Mouse (Mus musculus) ES-Bruce4 (cell line): ENCODE data around the gene Ern1. TPM values are rescaled to one million over a fixed set of nuclear protein-coding genes. Genes with fewer than 3 reads are reported as not detected.

Experiments used
- H3K27ac ChIP-seq: 2 replicates; pipeline ENCODE4 v1.5.1; 2012; ENCODE audit warnings: low read length, inconsistent platforms; ENCODE audit not compliant: insufficient read depth
- H3K27me3 ChIP-seq: 2 replicates; pipeline ENCODE4 v1.6.1; 2012; ENCODE audit warnings: mild to moderate bottlenecking, low read length, inconsistent platforms; ENCODE audit not compliant: control insufficient read depth, poor library complexity, insufficient read depth, severe bottlenecking
- H3K36me3 ChIP-seq: 2 replicates; pipeline ENCODE4 v1.6.1; 2012; ENCODE audit warnings: inconsistent platforms, mild to moderate bottlenecking, low read length, moderate library complexity; ENCODE audit not compliant: control insufficient read depth, poor library complexity, insufficient read depth, severe bottlenecking
- H3K4me1 ChIP-seq: one replicate; pipeline ENCODE4 v1.8.1; 2011; ENCODE audit warnings: low read length; ENCODE audit not compliant: control insufficient read depth, insufficient read depth
- H3K4me3 ChIP-seq: 2 replicates; pipeline ENCODE4 v1.5.1; 2011; ENCODE audit warnings: low read depth, mild to moderate bottlenecking, low read length
- H3K9ac ChIP-seq: 2 replicates; pipeline ENCODE4 v1.6.1; 2012; ENCODE audit warnings: low read depth, mild to moderate bottlenecking, inconsistent platforms; ENCODE audit not compliant: poor library complexity, severe bottlenecking
- H3K9me3 ChIP-seq: replicated peaks from 2 replicates; pipeline ENCODE4 v1.6.1; 2012; ENCODE audit warnings: mild to moderate bottlenecking, low read length, inconsistent platforms; ENCODE audit not compliant: control insufficient read depth, poor library complexity, insufficient read depth, severe bottlenecking
- CTCF ChIP-seq: IDR thresholded peaks from one replicate; pipeline ENCODE4 v1.8.1; 2011; ENCODE audit warnings: low read depth, low read length
- EP300 ChIP-seq: IDR thresholded peaks from 2 replicates; pipeline ENCODE4 v1.6.1; 2011; ENCODE audit warnings: low read depth, low read length; ENCODE audit not compliant: insufficient read depth
- POLR2A ChIP-seq: IDR thresholded peaks from one replicate; pipeline ENCODE4 v1.8.1; 2011; ENCODE audit warnings: low read length; ENCODE audit not compliant: insufficient read depth
- polyA plus RNA-seq: library from polyadenylated mRNA; stranded (reverse); fragments of >200 nt; gene quantifications from 2 replicates; pipeline ENCODE4 v1.2.4, GENCODE M21; 2011; ENCODE audit warnings: low read depth; ENCODE audit not compliant: missing spikeins, insufficient read depth, insufficient read length

The Ern1 gene
- polyA plus RNA-seq, 1 experiment, result 9.4 TPM

DNA sequence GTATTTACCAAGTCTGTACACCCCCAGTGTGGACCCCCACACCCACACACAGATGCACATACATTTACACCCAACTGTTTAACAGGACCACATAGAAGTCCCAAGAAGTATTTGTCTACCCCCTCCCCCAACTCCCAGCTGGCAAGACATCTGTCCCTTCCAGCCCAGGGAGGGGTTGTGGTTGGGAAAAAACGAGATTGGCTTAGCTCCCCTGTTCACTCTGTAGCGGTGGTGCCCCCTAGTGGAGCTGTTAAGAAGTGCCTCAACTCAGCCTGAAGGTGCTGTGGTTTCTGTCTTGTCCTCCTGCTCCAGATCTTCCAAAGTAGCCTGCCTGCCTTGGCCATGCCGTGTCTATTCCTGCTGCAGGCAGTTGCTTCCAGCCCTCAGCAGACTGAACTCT lies 121.3 kb downstream of the Ern1 start:
- H3K9me3 ChIP-seq, result no peaks in the 10 kb centered on the region
- no peaks in the 10 kb centered on the region for H3K27me3 ChIP-seq
- no peak overlapping the region for H3K9ac ChIP-seq
- no peaks in the 10 kb centered on the region for H3K36me3 ChIP-seq
- H3K4me3 ChIP-seq, result no peak overlapping the region
- no peaks in the 10 kb centered on the region for H3K4me1 ChIP-seq
- no peak overlapping the region for H3K27ac ChIP-seq
- peak; percentile 89 for TF ChIP-seq CTCF
- TF ChIP-seq EP300, result no peak

DNA sequence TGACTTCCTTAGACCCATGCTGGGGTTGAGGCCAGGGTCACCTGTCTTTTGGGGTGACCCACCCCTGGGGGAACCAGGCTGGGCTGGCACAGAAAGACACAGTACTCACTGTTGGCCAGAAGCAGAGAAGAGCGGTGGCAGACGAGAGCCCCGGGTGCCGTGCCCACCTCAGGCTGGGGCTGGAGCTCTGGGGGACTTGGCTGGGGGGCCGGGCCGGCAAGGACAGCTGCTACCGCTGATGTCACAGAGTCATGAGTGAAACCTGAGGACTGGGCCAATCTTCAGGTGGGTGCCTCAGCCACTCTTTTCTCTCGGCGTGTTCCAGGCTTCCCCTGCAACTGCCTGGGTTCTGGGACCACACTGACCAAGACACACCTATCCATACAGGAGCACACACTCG lies 122.3 kb downstream of the Ern1 start, which contains the start of gene Prr29:
Gene Prr29, plus strand, starts transcription at position 107 of the 400 bp plus-strand sequence.
- no peak within 1 kb of the TSS for H3K4me3 ChIP-seq
- no peak within 1 kb of the TSS for H3K9ac ChIP-seq
- TF ChIP-seq EP300, result no peak
- no peak for TF ChIP-seq CTCF
- TF ChIP-seq POLR2A, result no peak
- no peaks in the 10 kb centered on the region for H3K9me3 ChIP-seq
- no peaks in the 10 kb centered on the region for H3K36me3 ChIP-seq
- H3K4me1 ChIP-seq, result no peaks in the 10 kb centered on the region
- H3K27me3 ChIP-seq, result no peaks in the 10 kb centered on the region
- H3K27ac ChIP-seq, result no peak within 1 kb of the TSS

DNA sequence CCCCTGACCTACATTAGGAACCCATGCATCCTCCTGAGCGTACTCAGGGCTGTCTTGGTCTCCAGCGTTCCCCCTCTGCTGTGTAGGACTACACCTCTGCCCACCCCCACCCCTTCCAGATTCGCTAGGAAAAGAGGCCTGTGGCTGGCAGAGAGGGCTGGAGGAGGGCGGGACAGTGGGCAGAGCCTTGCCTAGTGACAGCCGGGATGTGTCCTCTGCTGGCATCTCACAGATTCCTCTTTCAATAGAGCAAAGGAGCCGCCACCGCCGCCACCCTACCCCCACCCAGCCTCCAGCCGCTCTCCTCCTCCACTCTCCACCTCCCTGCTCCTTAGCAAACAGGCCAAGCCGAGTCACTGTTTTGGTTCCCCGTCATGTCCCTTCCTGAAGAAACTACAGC lies 122.9 kb downstream of the Ern1 start:
- Histone ChIP-seq H3K9me3 (no peaks in the 10 kb centered on the region), H3K4me3 (no peak overlapping the region), H3K27me3 (no peaks in the 10 kb centered on the region), H3K36me3 (no peaks in the 10 kb centered on the region), H3K9ac (no peak overlapping the region), H3K27ac (no peak overlapping the region), H3K4me1 (no peaks in the 10 kb centered on the region)
- no peak for TF ChIP-seq POLR2A
- no peak for TF ChIP-seq CTCF
- TF ChIP-seq EP300, result no peak

DNA sequence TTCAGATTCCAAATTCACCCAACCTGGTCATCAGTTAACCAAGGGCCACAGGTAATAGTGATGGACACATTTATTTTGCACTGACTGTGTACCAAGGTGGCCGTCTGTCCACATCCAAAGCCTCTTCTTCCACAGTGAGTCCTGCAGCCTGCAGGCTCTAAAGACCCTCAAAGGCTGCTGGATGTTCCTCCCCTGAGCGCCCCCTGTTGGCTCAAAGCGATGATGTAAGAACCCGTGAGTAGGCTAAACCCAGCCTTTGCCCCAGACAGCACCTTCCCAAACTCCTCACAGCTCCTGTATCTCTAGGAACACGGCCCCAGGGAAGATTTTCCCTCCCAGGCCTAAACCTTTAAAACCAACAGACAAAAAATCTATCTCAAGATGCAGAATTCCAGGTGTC lies 128.3 kb downstream of the Ern1 start:
- Histone ChIP-seq H3K9me3 (no peaks in the 10 kb centered on the region), H3K27ac (no peak overlapping the region), H3K4me3 (no peak overlapping the region), H3K4me1 (no peaks in the 10 kb centered on the region), H3K36me3 (no peaks in the 10 kb centered on the region), H3K27me3 (no peaks in the 10 kb centered on the region), H3K9ac (no peak overlapping the region)
- TF ChIP-seq POLR2A, result no peak
- TF ChIP-seq EP300, result no peak
- TF ChIP-seq CTCF, result peak; percentile 66

DNA sequence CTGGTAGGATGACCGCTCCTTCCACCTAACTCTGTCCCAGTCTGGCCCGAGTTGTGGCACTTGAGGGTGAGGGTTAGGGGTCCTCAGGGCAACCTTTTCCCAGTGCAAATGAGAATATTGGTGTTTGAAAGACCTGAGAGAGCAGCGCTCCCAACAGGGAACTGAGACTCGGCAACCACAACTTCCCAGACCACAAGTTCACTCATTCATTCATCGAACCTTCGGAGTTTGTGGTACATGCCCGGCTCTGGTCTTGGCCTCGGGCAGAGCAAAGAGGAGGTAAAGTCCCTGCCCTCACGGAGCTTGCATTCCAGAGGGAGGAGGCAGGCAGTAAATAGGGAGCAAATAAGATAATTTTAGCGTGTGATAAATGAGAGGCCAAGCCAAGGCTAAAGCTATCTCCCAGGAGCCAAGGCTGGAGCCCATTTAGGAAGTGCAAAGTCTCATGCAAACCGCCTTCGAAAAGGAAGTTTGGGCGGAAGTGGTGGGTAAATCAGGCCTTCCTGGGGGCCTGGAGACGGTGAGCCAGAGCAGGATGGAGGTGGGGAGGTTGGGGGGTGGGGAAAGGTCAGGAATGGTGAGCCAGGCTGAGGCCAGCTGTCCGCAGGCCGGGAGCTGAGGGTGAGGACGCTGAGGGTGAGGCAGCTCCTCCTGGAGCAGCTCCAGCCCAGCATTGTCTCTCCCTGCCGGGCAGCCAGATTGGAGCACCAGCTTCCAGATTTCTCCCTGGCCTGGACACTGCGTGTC lies 132.1 kb downstream of the Ern1 start:
- no peak for TF ChIP-seq EP300
- TF ChIP-seq CTCF, result no peak
- no peak for TF ChIP-seq POLR2A
- Histone ChIP-seq H3K9ac (no peak overlapping the region), H3K36me3 (no peaks in the 10 kb centered on the region), H3K27me3 (no peaks in the 10 kb centered on the region), H3K27ac (no peak overlapping the region), H3K4me1 (no peaks in the 10 kb centered on the region), H3K4me3 (no peak overlapping the region), H3K9me3 (no peaks in the 10 kb centered on the region)

DNA sequence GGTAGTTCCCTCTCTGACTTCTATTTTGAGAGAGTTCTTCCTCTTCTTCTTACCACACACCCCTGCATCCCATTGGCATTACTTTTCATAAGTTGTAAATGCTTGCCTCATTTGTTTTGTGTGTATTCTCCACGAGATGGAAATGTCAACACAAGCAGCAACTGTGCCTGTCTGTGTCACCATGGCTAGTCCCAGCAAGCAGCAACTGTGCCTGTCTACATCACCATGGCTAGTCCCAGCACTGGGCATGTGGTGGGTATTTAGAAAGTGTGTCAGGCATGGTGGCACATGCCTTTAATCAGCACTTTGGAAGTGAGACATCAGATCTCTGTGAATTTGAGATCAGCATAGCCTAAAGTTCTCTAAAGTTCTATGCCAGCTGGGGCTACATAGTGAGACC lies 133.5 kb downstream of the Ern1 start:
- TF ChIP-seq CTCF, result no peak
- TF ChIP-seq EP300, result no peak
- no peak for TF ChIP-seq POLR2A
- no peak overlapping the region for H3K27ac ChIP-seq

More for the DNA sequence above, 133.5 kb downstream of the Ern1 start:
- H3K9ac ChIP-seq, result no peak overlapping the region
- H3K4me3 ChIP-seq, result no peak overlapping the region
- no peaks in the 10 kb centered on the region for H3K36me3 ChIP-seq
- no peaks in the 10 kb centered on the region for H3K9me3 ChIP-seq
- no peaks in the 10 kb centered on the region for H3K4me1 ChIP-seq
- H3K27me3 ChIP-seq, result no peaks in the 10 kb centered on the region
